Mouse (Mus musculus): ENCODE data around the gene Tom1l2.

- TF ChIP-seq CTCF (IDR thresholded peaks at IDR 0.05): no peak
- TF ChIP-seq EP300 (IDR thresholded peaks at IDR 0.05): no peak
These were observed 122.2 kb downstream of the Tom1l2 start for GRCm38 (mm10) chr11:60230512-60230911.
